8 mouse cellular contexts compared by ENCODE assay signal in the genomic region with DNA sequence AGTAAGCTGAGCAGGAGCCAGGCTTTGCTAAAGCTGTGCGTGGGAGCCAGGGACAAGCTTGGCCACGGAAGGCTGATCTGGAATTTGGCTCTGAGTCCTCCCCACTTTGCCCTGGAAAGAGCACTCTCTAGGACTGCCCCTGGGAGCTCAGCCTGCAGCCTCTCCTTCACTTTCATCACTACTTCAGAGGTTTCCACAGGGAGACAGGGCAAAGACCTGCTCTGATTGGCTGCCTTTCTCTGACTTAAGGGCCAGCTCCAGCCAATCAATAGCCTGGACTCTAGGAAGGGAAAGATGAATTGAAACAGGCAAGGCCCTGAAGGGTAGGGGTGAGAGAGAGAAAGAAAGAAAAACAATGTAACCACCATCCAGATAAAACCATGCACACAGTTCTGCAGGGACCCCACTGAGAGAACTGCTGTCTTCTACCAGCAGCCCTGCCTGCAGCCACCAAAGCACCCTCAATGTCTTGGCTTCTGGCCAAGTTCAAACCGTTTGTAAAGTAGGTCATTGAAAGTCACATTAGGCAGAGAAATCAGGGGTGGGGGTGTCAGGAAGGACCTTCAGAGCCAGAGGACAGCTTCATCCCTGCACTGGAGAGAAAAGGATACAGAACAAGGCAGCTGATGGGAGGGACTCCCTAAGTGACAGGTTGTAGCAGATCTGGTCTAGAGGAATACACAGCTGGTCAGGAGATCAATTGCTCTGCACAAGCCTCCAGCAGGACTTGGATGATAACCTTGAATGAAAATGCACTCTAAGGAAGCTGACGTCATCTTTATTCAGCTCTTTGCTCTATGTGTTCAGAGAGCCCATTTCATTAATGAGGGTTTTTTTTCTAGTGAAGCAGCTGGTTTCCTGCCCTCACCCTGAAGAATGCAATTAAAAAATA. TPM values are rescaled to one million over a fixed set of nuclear protein-coding genes. Genes with fewer than 3 reads are reported as not detected.
DNase-seq lines count a peak whose midpoint lies in the region; ATAC-seq lines count a peak whose summit lies in the region.

No protein-coding gene starts in this region.

- no peak overlapping the region for H3K4me3 ChIP-seq in embryonic facial prominence, embryonic 12.5 days
- H3K4me3 ChIP-seq in lung, embryonic 16.5 days (ENCODE audit: low read length), result no peak overlapping the region

- WGBS in embryonic facial prominence, embryonic 12.5 days, result 11% methylated on average over 4 of the region's 4 CpGs
- 5% methylated on average over 4 of the region's 4 CpGs for WGBS in lung, embryonic 16.5 days

- H3K27me3 ChIP-seq in embryonic facial prominence, embryonic 12.5 days, result no peaks in the 10 kb centered on the region
- H3K27me3 ChIP-seq in lung, embryonic 16.5 days (ENCODE audit: control insufficient read depth, insufficient read depth, low read depth, low read length), result peaks cover 6% of the 10 kb centered on the region; the same call in 1 of the 2 replicates

- H3K4me2 ChIP-seq in embryonic facial prominence, embryonic 12.5 days (replicated peaks), result peak overlapping the region; percentile 31
- H3K4me2 ChIP-seq in lung, embryonic 16.5 days (ENCODE audit: low read depth, low read length), result no peak overlapping the region

- peak; percentile 76 for ATAC-seq in embryonic facial prominence, embryonic 12.5 days (ENCODE audit: insufficient number of reproducible peaks, insufficient read depth, low FRiP score, low TSS enrichment)
- peak; percentile 90 for ATAC-seq in lung, embryonic 16.5 days (ENCODE audit: low read depth)

- H3K36me3 ChIP-seq in embryonic facial prominence, embryonic 12.5 days, result no peaks in the 10 kb centered on the region
- H3K36me3 ChIP-seq in lung, embryonic 16.5 days (ENCODE audit: control insufficient read depth, insufficient read depth, low read length), result no peaks in the 10 kb centered on the region

- H3K9me3 ChIP-seq in embryonic facial prominence, embryonic 12.5 days, result no peaks in the 10 kb centered on the region
- H3K9me3 ChIP-seq in lung, embryonic 16.5 days (ENCODE audit: control insufficient read depth, low read length), result no peaks in the 10 kb centered on the region

- no peak overlapping the region for H3K9ac ChIP-seq in embryonic facial prominence, embryonic 12.5 days
- H3K9ac ChIP-seq in lung, embryonic 16.5 days (ENCODE audit: low read length), result no peak overlapping the region

- H3K27ac ChIP-seq in embryonic facial prominence, embryonic 12.5 days, result peak overlapping the region; percentile 75
- H3K27ac ChIP-seq in lung, embryonic 16.5 days (ENCODE audit: low read length), result no peak overlapping the region

- peaks cover 27% of the 10 kb centered on the region for H3K4me1 ChIP-seq in embryonic facial prominence, embryonic 12.5 days
- peaks cover 10% of the 10 kb centered on the region for H3K4me1 ChIP-seq in lung, embryonic 16.5 days (replicated peaks; ENCODE audit: control insufficient read depth, insufficient read depth, low read length)

- DNase-seq in right cerebral cortex, postnatal 4 days, result peak; percentile 19
- DNase-seq in right cerebral cortex, postnatal 25 days, result no peak
- peak; percentile 29 for DNase-seq in heart, adult 8-10 months (ENCODE audit: low spot score)
- peak; percentile 55 for DNase-seq in kidney, adult 18-20 months
- peak; percentile 86 for DNase-seq in retina, postnatal 1 day
- no peak for DNase-seq in thymus, postnatal 4 days

RNA-seq across cellular contexts. Expression of gene Atxn1, which starts 41.6 kb away (rescaled TPM):
- polyA plus RNA-seq in embryonic facial prominence, embryonic 12.5 days (2016; fragmentation: Nextera tagmentation; extraction: Ambion mirVana), result 3.5 and 4.6 TPM in 2 replicates
- total RNA-seq in heart, adult 8-10 months (2022), result 10 to 100 TPM; 33.5 to 37.8 (median 35.8) TPM
- polyA plus RNA-seq in lung, embryonic 16.5 days (2015; fragmentation: Nextera tagmentation; extraction: Ambion mirVana), result 8.3 and 9.8 TPM in 2 replicates

Comparison
In these comparisons a context has a peak if more than half of its experiments do, and no peak if none do; other contexts are left out.
1. DNase-seq: peak in right cerebral cortex, postnatal 4 days (single experiment), heart, adult 8-10 months (single experiment), kidney, adult 18-20 months (single experiment) and retina, postnatal 1 day (single experiment); none in right cerebral cortex, postnatal 25 days (single experiment) and thymus, postnatal 4 days (single experiment).